Mouse (Mus musculus) myocyte (in vitro differentiated cells): ENCODE results near the gene Uevld.

ENCODE experiments used
- CEBPB ChIP-seq: IDR thresholded peaks from 2 replicates; pipeline ENCODE4 v1.6.1; 2011; ENCODE audit warnings: mild to moderate bottlenecking, moderate library complexity; ENCODE audit not compliant: poor library complexity, insufficient read depth, severe bottlenecking
- E2F4 ChIP-seq: IDR thresholded peaks from one replicate; pipeline ENCODE4 v1.6.1; 2011; ENCODE audit warnings: mild to moderate bottlenecking, control low read depth, moderate library complexity; ENCODE audit not compliant: insufficient read depth
- MAX ChIP-seq: IDR thresholded peaks from one replicate; pipeline ENCODE4 v1.6.1; 2011; ENCODE audit warnings: low read depth, mild to moderate bottlenecking, control low read depth
- MYOD1 ChIP-seq, 3 experiments: IDR thresholded peaks; one replicate each; pipeline ENCODE4 v1.6.1; 2011; ENCODE audit warnings: control low read depth in 2 of 3, low read depth in 2 of 3, mild to moderate bottlenecking in 2 of 3, moderate library complexity in 1 of 3; ENCODE audit not compliant: insufficient read length in 2 of 3, control insufficient read depth in 1 of 3
- MYOG ChIP-seq, 3 experiments: IDR thresholded peaks; one replicate each; pipeline ENCODE4 v1.6.1; 2011; ENCODE audit warnings: control low read depth in 2 of 3, low read depth in 2 of 3, mild to moderate bottlenecking in 2 of 3; ENCODE audit not compliant: insufficient read length in 2 of 3, control insufficient read depth in 1 of 3, insufficient read depth in 1 of 3
- POLR2A ChIP-seq: IDR thresholded peaks from one replicate; pipeline ENCODE4 v1.6.1; 2011; ENCODE audit warnings: low read depth, mild to moderate bottlenecking, control low read depth, moderate library complexity; ENCODE audit not compliant: insufficient read length
- POLR2AphosphoS2 ChIP-seq: IDR thresholded peaks from one replicate; pipeline ENCODE4 v1.6.1; 2011; ENCODE audit warnings: low read depth, control low read depth; ENCODE audit not compliant: insufficient read length
- REST ChIP-seq: IDR thresholded peaks from one replicate; pipeline ENCODE4 v1.6.1; 2011; ENCODE audit warnings: mild to moderate bottlenecking, control low read depth, moderate library complexity; ENCODE audit not compliant: insufficient read depth, insufficient read length
- SRF ChIP-seq: IDR thresholded peaks from one replicate; pipeline ENCODE4 v1.6.1; 2011; ENCODE audit warnings: low read depth; ENCODE audit not compliant: control insufficient read depth, insufficient read length
- TCF12 ChIP-seq: IDR thresholded peaks from one replicate; pipeline ENCODE4 v1.6.1; 2011; ENCODE audit warnings: mild to moderate bottlenecking, control low read depth; ENCODE audit not compliant: poor library complexity, insufficient read depth, severe bottlenecking
- TCF3 ChIP-seq: IDR thresholded peaks from one replicate; pipeline ENCODE4 v1.6.1; 2011; ENCODE audit warnings: low read depth, control low read depth; ENCODE audit not compliant: insufficient read length
- USF1 ChIP-seq: IDR thresholded peaks from one replicate; pipeline ENCODE4 v1.6.1; 2011; ENCODE audit warnings: low read depth, mild to moderate bottlenecking, control low read depth, moderate library complexity

DNA sequence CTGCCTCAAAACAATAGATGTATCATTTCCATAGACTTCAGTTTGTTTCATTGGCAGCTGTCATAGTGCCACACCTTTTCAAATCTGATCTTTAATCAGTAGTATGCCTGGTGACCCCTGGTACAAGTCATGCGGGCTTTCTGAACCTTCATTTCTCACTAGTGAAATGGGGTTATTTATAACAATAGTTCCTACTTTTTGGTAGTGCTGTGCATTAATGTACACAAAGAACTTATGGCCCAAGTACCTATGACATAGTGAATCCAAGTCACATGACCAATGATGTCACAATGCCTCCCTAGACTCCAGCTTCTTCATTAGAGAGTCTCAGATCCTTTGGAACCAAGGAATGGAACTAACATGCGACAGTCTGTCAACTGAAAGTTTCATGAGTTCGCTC, 25.0 kb upstream of the Uevld start, which contains the start of gene Gm9999:
- TF ChIP-seq POLR2AphosphoS2: no peak
- TF ChIP-seq CEBPB: no peak
- no peak for TF ChIP-seq E2F4
- TF ChIP-seq POLR2A: no peak
- no peak for TF ChIP-seq MYOD1 (IDR thresholded peaks at IDR 0.05; ENCODE audit: control insufficient read depth in 1 of 3, insufficient read length in 2 of 3, low read depth in 2 of 3)
- TF ChIP-seq MAX: no peak
- TF ChIP-seq TCF12: no peak
- no peak for TF ChIP-seq USF1
- TF ChIP-seq REST: no peak
- no peak for TF ChIP-seq SRF
- no peak for TF ChIP-seq MYOG (IDR thresholded peaks at IDR 0.05; ENCODE audit: control insufficient read depth in 1 of 3, insufficient read depth in 1 of 3, insufficient read length in 2 of 3, low read depth in 2 of 3)
- TF ChIP-seq TCF3: no peak
